Mouse (Mus musculus): ENCODE results near the gene Nr1h4. TPM values are rescaled to one million over a fixed set of nuclear protein-coding genes. Genes with fewer than 3 reads are reported as not detected.

Gene Nr1h4
- total and polyA plus RNA-seq, 2 experiments, result 58.4 to 168 TPM

DNA sequence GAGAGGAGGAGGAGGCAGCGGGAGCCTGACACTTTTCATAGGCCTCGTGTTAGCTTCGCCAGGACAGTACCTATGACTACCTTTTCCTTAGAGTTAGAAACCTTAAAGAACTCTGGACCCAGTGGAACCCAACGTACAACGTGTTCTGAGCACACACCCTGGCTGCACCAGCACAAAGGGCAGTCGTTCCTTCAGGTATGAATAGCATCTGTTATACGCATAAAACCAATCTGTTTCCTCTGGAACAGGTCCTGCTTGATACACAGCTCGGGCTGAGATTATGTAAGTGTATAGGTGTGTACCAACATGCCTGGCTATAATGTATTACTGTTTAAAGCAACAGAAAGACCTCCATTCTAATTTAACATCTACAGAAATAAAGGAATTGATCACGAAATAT is 109.2 kb downstream of the Nr1h4 start:
- TF ChIP-seq CTCF (IDR thresholded peaks at IDR 0.05; ENCODE audit: low read depth, low read length) (no peak), POLR2A (IDR thresholded peaks at IDR 0.05; ENCODE audit: extremely low read depth, insufficient read depth, low read length) (no peak)
- Histone ChIP-seq H3K27me3 (ENCODE audit: control insufficient read depth, insufficient read depth, low read length) (no peaks in the 10 kb centered on the region), H3K4me3 (ENCODE audit: insufficient read depth, low read depth, low read length) (no peak overlapping the region), H3K4me1 (ENCODE audit: control insufficient read depth, insufficient read depth, low read length) (no peaks in the 10 kb centered on the region), H3K79me2 (ENCODE audit: control insufficient read depth, insufficient read depth, low read length) (no peaks in the 10 kb centered on the region), H3K36me3 (ENCODE audit: control insufficient read depth, insufficient read depth, low read length) (peaks cover 14% of the 10 kb centered on the region), H3K9ac (ENCODE audit: low read depth, low read length) (no peak overlapping the region), H3K27ac (replicated peaks; ENCODE audit: insufficient read depth, low read depth, low read length) (no peak overlapping the region)
- 93% methylated on average over 9 of the region's 9 CpGs for WGBS
- no peak for DNase-seq (ENCODE audit: extremely low read depth, low read depth, low spot score)

DNA sequence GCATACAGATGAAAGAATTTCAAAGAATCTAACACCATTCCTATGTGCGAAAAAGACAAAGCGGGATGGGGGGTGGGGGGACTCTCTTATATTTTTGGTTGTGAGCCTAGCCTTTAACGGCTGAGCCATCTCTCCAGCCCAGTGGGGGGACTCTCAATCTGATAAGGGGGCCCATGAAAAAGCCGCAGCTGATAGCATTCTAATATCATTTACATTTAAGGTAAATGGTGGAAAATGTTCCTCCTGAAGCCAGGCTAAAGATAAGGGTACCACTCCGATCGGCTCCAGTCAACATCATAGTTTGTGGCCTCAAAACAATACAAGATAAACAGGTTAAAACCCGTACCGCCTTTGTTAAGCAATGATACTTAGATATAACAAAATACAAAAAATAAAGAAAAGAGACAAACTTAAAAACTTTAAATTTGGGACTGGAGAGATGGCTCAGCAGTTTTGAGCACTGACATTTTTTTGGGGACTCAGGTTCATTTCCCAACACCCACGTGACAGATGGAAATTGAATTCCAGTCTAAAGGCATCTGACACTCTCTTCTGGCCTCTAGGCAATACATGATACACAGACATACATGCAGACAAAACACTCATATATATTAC is 110.1 kb downstream of the Nr1h4 start:
- DNase-seq (ENCODE audit: extremely low read depth, low read depth, low spot score), result no peak

DNA sequence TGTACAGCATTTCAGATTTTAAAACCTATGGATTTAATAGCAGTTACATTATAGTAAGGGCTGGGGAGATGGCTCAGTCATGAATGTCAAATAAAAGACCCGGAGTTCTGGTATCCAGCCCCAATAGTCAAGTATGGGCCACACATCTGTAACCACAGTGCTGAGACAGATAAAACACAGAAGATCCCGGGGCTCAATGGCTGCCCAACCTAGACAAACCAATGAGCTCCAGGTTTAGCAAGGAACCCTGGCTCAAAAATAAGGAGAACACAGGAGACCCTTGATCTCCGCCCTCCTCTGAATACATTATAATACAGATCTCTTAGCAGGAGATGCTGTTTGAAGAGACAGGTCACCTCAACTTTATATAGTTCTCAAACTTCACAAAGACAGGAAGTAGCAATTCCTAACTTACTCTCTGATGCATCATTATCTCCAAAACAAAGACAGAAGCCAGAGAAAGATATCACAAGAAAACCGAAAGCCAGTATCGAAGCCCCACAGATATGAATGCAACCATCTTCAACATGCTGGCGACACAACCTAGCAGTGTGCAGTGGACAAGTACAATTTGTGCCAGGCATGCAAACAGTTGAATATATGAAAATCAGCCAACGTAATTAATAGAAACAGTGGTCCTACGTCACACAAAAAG is 110.8 kb downstream of the Nr1h4 start:
- H3K4me3 ChIP-seq (ENCODE audit: insufficient read depth, low read depth, low read length), result no peak overlapping the region
- no peaks in the 10 kb centered on the region for H3K4me1 ChIP-seq (ENCODE audit: control insufficient read depth, insufficient read depth, low read length)
- TF ChIP-seq CTCF (IDR thresholded peaks at IDR 0.05; ENCODE audit: low read depth, low read length) (no peak), POLR2A (IDR thresholded peaks at IDR 0.05; ENCODE audit: extremely low read depth, insufficient read depth, low read length) (no peak)
- no peak overlapping the region for H3K27ac ChIP-seq (replicated peaks; ENCODE audit: insufficient read depth, low read depth, low read length)
- no peaks in the 10 kb centered on the region for H3K27me3 ChIP-seq (ENCODE audit: control insufficient read depth, insufficient read depth, low read length)
- DNase-seq (ENCODE audit: extremely low read depth, low read depth, low spot score), result no peak
- H3K9ac ChIP-seq (ENCODE audit: low read depth, low read length), result no peak overlapping the region
- H3K36me3 ChIP-seq (ENCODE audit: control insufficient read depth, insufficient read depth, low read length), result peaks cover 12% of the 10 kb centered on the region
- H3K79me2 ChIP-seq (ENCODE audit: control insufficient read depth, insufficient read depth, low read length), result no peaks in the 10 kb centered on the region
- WGBS, result 90% methylated on average over 8 of the region's 8 CpGs

More for the DNA sequence above, 110.1 kb downstream of the Nr1h4 start:
- Histone ChIP-seq H3K36me3 (ENCODE audit: control insufficient read depth, insufficient read depth, low read length) (peaks cover 13% of the 10 kb centered on the region), H3K27me3 (ENCODE audit: control insufficient read depth, insufficient read depth, low read length) (no peaks in the 10 kb centered on the region), H3K4me3 (ENCODE audit: insufficient read depth, low read depth, low read length) (no peak overlapping the region), H3K79me2 (ENCODE audit: control insufficient read depth, insufficient read depth, low read length) (no peaks in the 10 kb centered on the region), H3K27ac (replicated peaks; ENCODE audit: insufficient read depth, low read depth, low read length) (no peak overlapping the region), H3K9ac (ENCODE audit: low read depth, low read length) (no peak overlapping the region), H3K4me1 (ENCODE audit: control insufficient read depth, insufficient read depth, low read length) (no peaks in the 10 kb centered on the region)
- WGBS, result 98% methylated on average over 9 of the region's 9 CpGs
- no peak for TF ChIP-seq CTCF (IDR thresholded peaks at IDR 0.05; ENCODE audit: low read depth, low read length)
- no peak for TF ChIP-seq POLR2A (IDR thresholded peaks at IDR 0.05; ENCODE audit: extremely low read depth, insufficient read depth, low read length)

DNA sequence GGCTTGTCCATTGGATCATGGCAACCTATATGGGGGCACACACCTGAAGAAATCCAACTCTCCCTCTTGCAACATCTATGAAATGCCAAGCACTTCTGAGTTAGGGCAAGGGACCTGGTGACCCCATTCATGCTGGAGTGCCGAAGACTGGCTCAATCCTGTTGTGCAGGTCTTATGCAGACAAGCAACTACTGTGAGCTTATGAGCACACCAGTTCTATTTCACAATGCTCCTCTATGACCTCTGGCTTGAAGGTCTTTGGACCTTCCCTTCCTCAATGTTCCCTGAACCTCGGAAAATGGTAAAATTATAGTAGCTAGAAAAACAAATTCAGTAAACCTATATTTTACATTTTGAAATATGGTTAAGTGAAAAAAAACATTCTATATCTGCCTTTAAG is 115.4 kb downstream of the Nr1h4 start:
- TF ChIP-seq POLR2A (IDR thresholded peaks at IDR 0.05; ENCODE audit: extremely low read depth, insufficient read depth, low read length) (no peak), CTCF (IDR thresholded peaks at IDR 0.05; ENCODE audit: low read depth, low read length) (no peak)
- Histone ChIP-seq H3K27me3 (ENCODE audit: control insufficient read depth, insufficient read depth, low read length) (no peaks in the 10 kb centered on the region), H3K79me2 (ENCODE audit: control insufficient read depth, insufficient read depth, low read length) (no peaks in the 10 kb centered on the region), H3K4me1 (ENCODE audit: control insufficient read depth, insufficient read depth, low read length) (no peaks in the 10 kb centered on the region), H3K36me3 (ENCODE audit: control insufficient read depth, insufficient read depth, low read length) (peaks cover 12% of the 10 kb centered on the region), H3K9ac (ENCODE audit: low read depth, low read length) (no peak overlapping the region), H3K4me3 (ENCODE audit: insufficient read depth, low read depth, low read length) (no peak overlapping the region), H3K27ac (replicated peaks; ENCODE audit: insufficient read depth, low read depth, low read length) (no peak overlapping the region)
- DNase-seq (ENCODE audit: extremely low read depth, low read depth, low spot score), result peak; percentile 71
- WGBS, result 33% methylated on average over 2 of the region's 2 CpGs

DNA sequence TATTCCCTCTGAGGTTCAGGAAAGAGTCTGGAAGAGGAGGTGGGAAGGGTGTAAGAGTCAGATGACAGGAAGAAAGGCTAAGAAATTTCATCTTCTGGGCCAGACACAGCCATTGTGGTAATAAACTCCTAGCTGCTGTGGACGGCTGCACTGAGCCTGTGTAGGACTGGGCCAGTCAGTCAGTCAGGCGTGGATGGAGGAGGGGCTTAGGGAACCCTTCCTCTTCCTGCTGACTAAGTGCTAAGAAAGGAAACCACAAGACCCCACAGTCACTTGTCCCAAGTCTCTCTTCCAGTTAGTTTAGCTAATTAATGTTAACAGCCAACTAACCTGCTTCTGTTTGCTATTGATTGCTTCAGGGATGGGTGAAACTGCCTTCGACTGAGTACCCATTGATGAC is 117.9 kb downstream of the Nr1h4 start:
- peaks cover 10% of the 10 kb centered on the region for H3K36me3 ChIP-seq (ENCODE audit: control insufficient read depth, insufficient read depth, low read length)
- H3K4me3 ChIP-seq (ENCODE audit: insufficient read depth, low read depth, low read length), result no peak overlapping the region
- 86% methylated on average over 3 of the region's 3 CpGs for WGBS
- H3K27ac ChIP-seq (replicated peaks; ENCODE audit: insufficient read depth, low read depth, low read length), result no peak overlapping the region
- no peaks in the 10 kb centered on the region for H3K4me1 ChIP-seq (ENCODE audit: control insufficient read depth, insufficient read depth, low read length)
- no peaks in the 10 kb centered on the region for H3K27me3 ChIP-seq (ENCODE audit: control insufficient read depth, insufficient read depth, low read length)
- no peak overlapping the region for H3K9ac ChIP-seq (ENCODE audit: low read depth, low read length)
- no peak for TF ChIP-seq POLR2A (IDR thresholded peaks at IDR 0.05; ENCODE audit: extremely low read depth, insufficient read depth, low read length)
- TF ChIP-seq CTCF (IDR thresholded peaks at IDR 0.05; ENCODE audit: low read depth, low read length), result no peak
- DNase-seq (ENCODE audit: extremely low read depth, low read depth, low spot score), result no peak
- no peaks in the 10 kb centered on the region for H3K79me2 ChIP-seq (ENCODE audit: control insufficient read depth, insufficient read depth, low read length)

DNA sequence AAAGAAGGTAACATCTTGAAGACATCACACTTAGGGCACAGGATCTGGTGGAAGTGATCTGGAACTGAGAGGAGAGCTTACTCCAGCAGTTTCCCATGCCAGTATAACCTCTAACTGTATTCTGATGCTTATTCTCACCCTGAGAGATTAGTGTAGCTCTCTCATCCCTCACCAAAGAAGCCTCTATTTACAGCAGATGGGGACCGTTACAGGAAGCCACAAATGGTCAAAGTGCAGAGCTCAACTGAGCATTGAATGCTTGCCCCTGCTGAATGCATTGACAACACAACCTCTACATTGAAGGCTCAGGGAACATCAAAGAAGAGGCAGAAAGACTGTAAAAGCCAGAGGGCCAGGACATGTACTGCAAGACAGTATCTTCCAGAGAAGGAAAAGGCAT is 125.8 kb downstream of the Nr1h4 start:
- Histone ChIP-seq H3K4me1 (ENCODE audit: control insufficient read depth, insufficient read depth, low read length) (no peaks in the 10 kb centered on the region), H3K27ac (replicated peaks; ENCODE audit: insufficient read depth, low read depth, low read length) (no peak overlapping the region)

More for the DNA sequence above, 125.8 kb downstream of the Nr1h4 start:
- H3K36me3 ChIP-seq (ENCODE audit: control insufficient read depth, insufficient read depth, low read length), result 0 out of 2 replicates have a peak, but pooled peaks cover 1% of the 10 kb centered on the region
- no peak overlapping the region for H3K9ac ChIP-seq (ENCODE audit: low read depth, low read length)
- H3K79me2 ChIP-seq (ENCODE audit: control insufficient read depth, insufficient read depth, low read length), result no peaks in the 10 kb centered on the region
- WGBS, result 62% methylated on average over 1 of the region's 1 CpGs
- no peak overlapping the region for H3K4me3 ChIP-seq (ENCODE audit: insufficient read depth, low read depth, low read length)
- TF ChIP-seq POLR2A (IDR thresholded peaks at IDR 0.05; ENCODE audit: extremely low read depth, insufficient read depth, low read length) (no peak), CTCF (IDR thresholded peaks at IDR 0.05; ENCODE audit: low read depth, low read length) (no peak)
- H3K27me3 ChIP-seq (ENCODE audit: control insufficient read depth, insufficient read depth, low read length), result no peaks in the 10 kb centered on the region
- no peak for DNase-seq (ENCODE audit: extremely low read depth, low read depth, low spot score)
